Mouse (Mus musculus) liver, embryonic 14.5 days (tissue): Measurements from ENCODE around the gene Kcna7. TPM values are rescaled to one million over a fixed set of nuclear protein-coding genes. Genes with fewer than 3 reads are reported as not detected.

ENCODE experiments used
- ATAC-seq: fragments of 200-750 bp; cut with Nextera tagmentation; 2 replicates; pipeline ENCODE4 v1.8.0; 2017; ENCODE audit warnings: moderate number of reproducible peaks, mild to moderate bottlenecking, moderate library complexity; ENCODE audit not compliant: insufficient read depth
- DNase-seq, 3 experiments: peaks; one replicate each; pipeline ENCODE4 v3.0.0-alpha.2; 2012 to 2013; ENCODE audit warnings: low read depth in 3 of 3, low spot score in 3 of 3
- H3K27ac ChIP-seq: fragments of 300-500 bp; sonication (generic); 2 replicates; pipeline ENCODE4 v1.5.1; 2014; ENCODE audit warnings: moderate library complexity, mild to moderate bottlenecking, control low read depth, inconsistent platforms
- H3K27me3 ChIP-seq: fragments of 300-500 bp; sonication (generic); 2 replicates; pipeline ENCODE4 v1.6.1; 2014; ENCODE audit warnings: mild to moderate bottlenecking, low read length, moderate library complexity; ENCODE audit not compliant: control insufficient read depth, insufficient read depth
- H3K36me3 ChIP-seq: fragments of 300-500 bp; sonication (generic); replicated peaks from 2 replicates; pipeline ENCODE4 v1.6.1; 2014; ENCODE audit warnings: low read depth; ENCODE audit not compliant: control insufficient read depth, insufficient read depth
- H3K4me1 ChIP-seq, 2 experiments: fragments of 200-500 bp in 1 of 2; fragments of 300-500 bp in 1 of 2; sonication (generic) in 1 of 2; replicated peaks; 2 replicates each; pipeline ENCODE4 v1.6.1; 2012 to 2014; ENCODE audit warnings: antibody characterized with exemption in 1 of 2, inconsistent platforms in 1 of 2, low read length in 1 of 2; ENCODE audit not compliant: control insufficient read depth in 2 of 2, insufficient read depth in 2 of 2
- H3K4me2 ChIP-seq: fragments of 300-500 bp; sonication (generic); 2 replicates; pipeline ENCODE4 v1.6.1; 2014; ENCODE audit warnings: low read depth, mild to moderate bottlenecking, control low read depth, moderate library complexity
- H3K4me3 ChIP-seq, 2 experiments: fragments of 200-500 bp in 1 of 2; fragments of 300-500 bp in 1 of 2; sonication (generic) in 1 of 2; 2 replicates each; pipeline ENCODE4 v1.5.1; 2012 to 2014; ENCODE audit warnings: low read depth in 2 of 2, low read length in 2 of 2, mild to moderate bottlenecking in 2 of 2, control low read depth in 1 of 2, inconsistent platforms in 1 of 2, moderate library complexity in 1 of 2; ENCODE audit not compliant: insufficient read depth in 1 of 2
- H3K9ac ChIP-seq: fragments of 300-500 bp; sonication (generic); replicated peaks from 2 replicates; pipeline ENCODE4 v1.6.1; 2014; ENCODE audit warnings: mild to moderate bottlenecking, control low read depth, moderate library complexity
- H3K9me3 ChIP-seq: fragments of 300-500 bp; sonication (generic); 2 replicates; pipeline ENCODE4 v1.6.1; 2016; ENCODE audit warnings: low read length, mixed read lengths; ENCODE audit not compliant: control insufficient read depth
- CTCF ChIP-seq: IDR thresholded peaks from 2 replicates; pipeline ENCODE4 v1.5.1; 2016; ENCODE audit warnings: antibody characterized with exemption, low read depth, control low read depth
- EP300 ChIP-seq: IDR thresholded peaks from 2 replicates; pipeline ENCODE4 v1.6.1; 2016; ENCODE audit warnings: antibody characterized with exemption, low read depth
- WGBS: fragments of 180-500 bp; shearing (Covaris S2); extraction: QIAGEN DNeasy Blood & Tissue Kit; methylation state at CpG from one replicate; pipeline ENCODE4 v1.1.7; 2014; ENCODE audit not compliant: insufficient replicate concordance; 5-methylcytosine and 5-hydroxymethylcytosine counted together
- polyA plus RNA-seq, 2 experiments: library from polyadenylated mRNA; depleted of rRNA in 1 of 2; stranded (reverse) in 1 of 2; unstranded in 1 of 2; fragments of >200 nt; fragmentation: Nextera tagmentation in 1 of 2; extraction: Ambion mirVana in 1 of 2; gene quantifications; 2 replicates each; pipeline versions ENCODE4 v1.2.1 to v1.2.3; 2012 to 2014

The Kcna7 gene
- polyA plus RNA-seq, 2 experiments: not detected

GRCm38 (mm10) chr7:45415636-45416035 lies 10.2 kb downstream of the Kcna7 start:
- H3K9me3 ChIP-seq: no peaks in the 10 kb centered on the region
- TF ChIP-seq CTCF (no peak), EP300 (no peak)
- H3K4me3 ChIP-seq: no peak overlapping the region
- no peak overlapping the region for H3K9ac ChIP-seq
- DNase-seq: no peak
- peaks cover 82% of the 10 kb centered on the region for H3K27me3 ChIP-seq
- no peaks in the 10 kb centered on the region for H3K4me1 ChIP-seq
- H3K4me2 ChIP-seq: no peak overlapping the region
- WGBS: 9% methylated on average over 37 of the region's 37 CpGs
- ATAC-seq: no peak
- H3K27ac ChIP-seq: no peak overlapping the region
- no peaks in the 10 kb centered on the region for H3K36me3 ChIP-seq

DNA sequence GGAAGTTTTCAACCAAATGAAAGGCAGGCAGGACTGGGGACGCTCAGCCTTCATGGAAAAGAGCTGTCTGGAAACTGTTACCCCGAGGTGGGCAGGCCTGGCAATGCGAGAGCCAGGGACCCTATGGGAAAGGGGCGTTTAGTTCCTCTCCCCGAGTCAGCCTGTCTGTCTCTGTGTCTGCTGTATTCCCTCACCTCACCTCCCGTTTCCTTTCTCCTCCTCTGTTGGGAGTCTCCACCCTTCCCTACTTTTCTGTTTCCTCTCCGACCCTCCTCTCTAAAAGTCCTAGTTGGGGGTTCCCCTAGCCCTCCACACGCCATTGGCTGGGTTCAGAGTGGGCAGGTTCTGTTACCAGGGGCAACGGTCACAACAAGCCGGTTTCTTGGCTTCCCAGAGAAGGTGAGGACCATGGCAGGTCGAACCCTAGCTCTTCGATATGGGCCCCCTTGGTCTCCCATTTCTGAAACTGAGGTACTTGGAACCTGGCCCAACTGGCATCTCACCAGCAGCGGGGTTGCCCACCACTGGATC lies 12.6 kb downstream of the Kcna7 start:
- ATAC-seq: no peak
- H3K4me1 ChIP-seq: no peaks in the 10 kb centered on the region
- H3K4me3 ChIP-seq: no peak overlapping the region
- peaks cover 61% of the 10 kb centered on the region for H3K27me3 ChIP-seq
- peaks cover 11% of the 10 kb centered on the region; the same call in 1 of the 2 replicates for H3K36me3 ChIP-seq
- no peak overlapping the region for H3K4me2 ChIP-seq
- no peak overlapping the region for H3K27ac ChIP-seq
- H3K9ac ChIP-seq: no peak overlapping the region
- TF ChIP-seq CTCF: no peak
- no peak for TF ChIP-seq EP300
- no peak for DNase-seq
- WGBS: 11% methylated on average over 13 of the region's 13 CpGs
- H3K9me3 ChIP-seq: no peaks in the 10 kb centered on the region

DNA sequence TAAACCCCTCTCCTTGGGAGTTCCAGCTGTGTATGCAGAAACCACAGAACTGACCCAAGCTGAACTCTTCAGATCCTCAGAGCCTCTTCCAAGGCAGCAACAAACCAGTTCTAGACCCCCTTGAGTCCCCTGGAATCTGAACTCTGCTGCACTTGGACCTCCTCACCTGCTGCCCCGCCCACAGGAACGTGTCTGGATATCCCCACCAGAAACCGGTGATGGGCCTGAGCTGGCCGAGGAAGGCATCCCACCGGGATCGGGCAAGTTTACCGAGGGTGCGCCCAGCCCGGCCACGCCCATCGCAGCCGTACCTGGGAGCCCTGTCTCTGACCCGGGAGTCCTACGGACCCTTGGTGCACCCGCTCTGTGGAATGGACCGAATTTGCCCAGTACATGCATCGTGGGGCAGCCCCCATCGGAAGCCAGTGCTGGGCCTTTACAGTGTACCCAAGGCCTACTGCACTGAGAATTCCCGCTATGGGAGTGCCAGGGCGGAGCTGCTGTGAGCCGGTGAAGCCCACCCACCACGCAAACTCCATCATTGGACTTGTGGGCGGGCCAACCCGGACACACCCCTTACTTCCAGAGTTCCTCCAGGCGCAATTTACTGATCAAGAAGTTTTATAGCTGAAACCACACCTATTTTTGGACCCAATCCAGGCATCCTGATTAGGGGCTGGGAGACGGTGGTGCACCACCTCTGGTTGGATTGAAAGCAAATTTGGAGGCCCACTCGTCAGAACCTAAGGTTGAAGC lies 14.6 kb downstream of the Kcna7 start:
- Histone ChIP-seq H3K27ac (no peak overlapping the region), H3K27me3 (peaks cover 41% of the 10 kb centered on the region), H3K36me3 (peaks cover 24% of the 10 kb centered on the region), H3K4me2 (no peak overlapping the region), H3K9ac (no peak overlapping the region), H3K4me1 (no peaks in the 10 kb centered on the region), H3K4me3 (no peak overlapping the region), H3K9me3 (no peaks in the 10 kb centered on the region)
- DNase-seq: no peak
- TF ChIP-seq EP300 (no peak), CTCF (no peak)
- WGBS: 27% methylated on average over 27 of the region's 27 CpGs
- no peak for ATAC-seq

DNA sequence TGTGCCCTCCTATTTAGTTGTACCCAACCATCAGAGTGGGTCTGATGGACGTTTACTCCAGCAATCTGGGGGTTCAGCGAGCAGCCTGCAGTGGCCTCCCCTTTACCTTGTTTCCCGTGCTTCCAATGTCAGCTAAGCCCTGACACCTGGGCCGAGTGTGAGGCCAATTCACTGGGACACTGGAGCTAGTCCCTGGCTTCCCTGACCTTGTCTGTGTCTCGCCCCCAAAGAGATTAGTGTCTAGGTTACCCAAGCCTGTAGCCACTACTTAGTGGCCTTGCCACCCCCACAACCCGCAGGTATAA lies 15.1 kb downstream of the Kcna7 start, which contains the start of gene Lhb:
Lhb (plus strand) TSS at position 206 of the 305 bp plus-strand sequence.
- H3K9ac ChIP-seq: no peak within 1 kb of the TSS
- WGBS: 66% methylated on average over 6 of the region's 6 CpGs
- H3K27me3 ChIP-seq: peaks cover 36% of the 10 kb centered on the region
- no peak for DNase-seq
- no peak within 1 kb of the TSS for H3K27ac ChIP-seq
- peaks cover 24% of the 10 kb centered on the region for H3K36me3 ChIP-seq
- no peak for ATAC-seq
- H3K4me3 ChIP-seq: no peak within 1 kb of the TSS
- TF ChIP-seq CTCF (no peak), EP300 (no peak)
- no peaks in the 10 kb centered on the region for H3K9me3 ChIP-seq
- no peak within 1 kb of the TSS for H3K4me2 ChIP-seq
- H3K4me1 ChIP-seq: no peaks in the 10 kb centered on the region

GRCm38 (mm10) chr7:45421194-45421593 lies 15.7 kb downstream of the Kcna7 start:
- H3K9me3 ChIP-seq: no peaks in the 10 kb centered on the region
- peaks cover 24% of the 10 kb centered on the region for H3K36me3 ChIP-seq
- no peak overlapping the region for H3K4me3 ChIP-seq
- no peak overlapping the region for H3K27ac ChIP-seq
- H3K4me2 ChIP-seq: no peak overlapping the region
- TF ChIP-seq EP300 (no peak), CTCF (no peak)
- no peaks in the 10 kb centered on the region for H3K4me1 ChIP-seq
- peaks cover 30% of the 10 kb centered on the region for H3K27me3 ChIP-seq
- ATAC-seq: no peak
- no peak overlapping the region for H3K9ac ChIP-seq
- DNase-seq: no peak
- WGBS: 80% methylated on average over 14 of the region's 14 CpGs
